Mouse (Mus musculus) limb, embryonic 14.5 days (tissue): ENCODE measurements around the gene Bcl11b. TPM values are rescaled to one million over a fixed set of nuclear protein-coding genes. Genes with fewer than 3 reads are reported as not detected.
A peak's percentile ranks its signal among the peaks of the same experiment; 100 is the strongest.

Experiments used
- ATAC-seq: fragments of 200-750 bp; cut with Nextera tagmentation; 2 replicates; pipeline ENCODE4 v1.8.0; 2017; ENCODE audit warnings: low read depth, moderate number of reproducible peaks, moderate TSS enrichment; ENCODE audit not compliant: low FRiP score
- DNase-seq: peaks from one replicate; pipeline ENCODE4 v3.0.0-alpha.2; 2015; ENCODE audit warnings: low spot score
- H3K27ac ChIP-seq: fragments of 300-500 bp; sonication (generic); replicated peaks from 2 replicates; pipeline ENCODE4 v1.5.1; 2014; ENCODE audit warnings: low read depth, mild to moderate bottlenecking, low read length, moderate library complexity, mixed read lengths
- H3K27me3 ChIP-seq: fragments of 300-500 bp; sonication (generic); 2 replicates; pipeline ENCODE4 v1.6.1; 2014; ENCODE audit warnings: low read length, mixed read lengths; ENCODE audit not compliant: control insufficient read depth, insufficient read depth
- H3K36me3 ChIP-seq: fragments of 300-500 bp; sonication (generic); 2 replicates; pipeline ENCODE4 v1.6.1; 2014; ENCODE audit warnings: mild to moderate bottlenecking, low read length, moderate library complexity, mixed read lengths; ENCODE audit not compliant: control insufficient read depth, insufficient read depth
- H3K4me1 ChIP-seq: fragments of 300-500 bp; sonication (generic); 2 replicates; pipeline ENCODE4 v1.6.1; 2014; ENCODE audit warnings: antibody characterized with exemption, low read length, mixed read lengths; ENCODE audit not compliant: control insufficient read depth, insufficient read depth
- H3K4me2 ChIP-seq: fragments of 300-500 bp; sonication (generic); replicated peaks from 2 replicates; pipeline ENCODE4 v1.6.1; 2014; ENCODE audit warnings: low read depth, mild to moderate bottlenecking, low read length, moderate library complexity; ENCODE audit not compliant: severe bottlenecking
- H3K4me3 ChIP-seq: fragments of 300-500 bp; sonication (generic); replicated peaks from 2 replicates; pipeline ENCODE4 v1.5.1; 2014; ENCODE audit warnings: low read length
- H3K9ac ChIP-seq: fragments of 300-500 bp; sonication (generic); 2 replicates; pipeline ENCODE4 v1.6.1; 2014; ENCODE audit warnings: mild to moderate bottlenecking, low read depth, low read length, moderate library complexity; ENCODE audit not compliant: severe bottlenecking
- H3K9me3 ChIP-seq: fragments of 300-500 bp; sonication (generic); 2 replicates; pipeline ENCODE4 v1.6.1; 2016; ENCODE audit warnings: low read length; ENCODE audit not compliant: control insufficient read depth
- POLR2A ChIP-seq: fragments of 200-500 bp; IDR thresholded peaks from 2 replicates; pipeline ENCODE4 v1.8.0; 2012; ENCODE audit warnings: inconsistent platforms, mild to moderate bottlenecking, moderate library complexity, borderline replicate concordance; ENCODE audit not compliant: insufficient read depth, insufficient read length; ENCODE audit errors: extremely low read depth
- WGBS: fragments of 180-500 bp; shearing (Covaris S2); extraction: QIAGEN DNeasy Blood & Tissue Kit; methylation state at CpG from one replicate; pipeline ENCODE4 v1.1.7; 2014; 5-methylcytosine and 5-hydroxymethylcytosine counted together
- polyA plus RNA-seq, 2 experiments: library from polyadenylated mRNA; depleted of rRNA in 1 of 2; stranded (reverse) in 1 of 2; unstranded in 1 of 2; fragments of >200 nt; fragmentation: Nextera tagmentation in 1 of 2; extraction: Ambion mirVana in 1 of 2; gene quantifications; 2 replicates each; pipeline versions ENCODE4 v1.2.1 to v1.2.3; 2012 to 2014

The Bcl11b gene
- polyA plus RNA-seq, 2 experiments: 16.0 to 26.7 TPM

DNA sequence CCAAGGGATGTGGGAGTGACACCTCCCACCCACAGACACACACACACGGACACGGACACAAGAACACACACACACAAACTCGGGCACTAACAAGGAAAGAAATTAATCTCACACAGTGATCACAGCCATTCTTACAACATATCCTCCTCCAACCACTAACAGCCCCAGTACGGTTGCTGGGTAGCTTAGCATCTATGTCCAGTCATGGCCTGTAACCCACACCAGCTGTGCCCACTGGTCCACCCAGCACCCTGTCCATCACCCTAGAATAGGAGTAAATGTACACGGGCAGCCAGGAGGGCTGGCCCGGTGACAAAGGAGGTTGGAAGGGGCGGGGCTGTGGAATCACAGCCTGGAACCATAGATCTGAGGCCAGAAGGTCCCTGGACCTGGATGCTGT, 74.5 kb downstream of the Bcl11b start:
- H3K4me2 ChIP-seq: no peak overlapping the region
- no peak for TF ChIP-seq POLR2A
- DNase-seq (no peak), ATAC-seq (no peak)
- no peak overlapping the region for H3K4me3 ChIP-seq
- no peaks in the 10 kb centered on the region for H3K27me3 ChIP-seq
- 60% methylated on average over 7 of the region's 7 CpGs for WGBS
- no peaks in the 10 kb centered on the region for H3K36me3 ChIP-seq
- no peak overlapping the region for H3K27ac ChIP-seq
- H3K9ac ChIP-seq: no peak overlapping the region
- H3K9me3 ChIP-seq: no peaks in the 10 kb centered on the region
- peaks cover 55% of the 10 kb centered on the region for H3K4me1 ChIP-seq

DNA sequence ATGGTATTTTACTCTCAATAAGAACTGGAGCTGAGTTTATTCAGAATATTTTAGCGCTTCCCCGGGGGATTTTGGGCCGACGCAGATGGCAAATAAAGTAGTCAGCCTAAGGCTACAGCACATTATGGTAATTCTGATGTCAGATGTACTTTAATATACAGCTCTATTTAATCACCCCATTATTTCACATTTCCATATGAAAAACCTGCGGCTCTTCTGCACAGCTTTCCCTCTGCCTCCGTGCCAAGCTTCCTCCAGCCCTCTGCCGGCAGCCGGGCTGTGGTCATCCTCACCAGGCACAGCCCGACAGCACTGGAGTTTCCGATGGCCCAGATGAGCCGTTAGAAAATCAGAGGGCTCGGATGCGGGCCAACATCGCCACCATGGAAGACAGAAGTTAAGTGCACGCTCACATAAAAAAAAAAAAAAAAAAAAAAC, 74.9 kb downstream of the Bcl11b start:
- DNase-seq (peak; percentile 36), ATAC-seq (peak; percentile 5; the same call in 1 of the 2 replicates)
- H3K27ac ChIP-seq: no peak overlapping the region
- no peak for TF ChIP-seq POLR2A
- peak overlapping the region; percentile 40 for H3K4me2 ChIP-seq
- WGBS: 31% methylated on average over 15 of the region's 15 CpGs
- no peaks in the 10 kb centered on the region for H3K36me3 ChIP-seq
- no peaks in the 10 kb centered on the region for H3K9me3 ChIP-seq
- H3K9ac ChIP-seq: no peak overlapping the region
- peaks cover 55% of the 10 kb centered on the region for H3K4me1 ChIP-seq
- no peak overlapping the region for H3K4me3 ChIP-seq
- H3K27me3 ChIP-seq: no peaks in the 10 kb centered on the region

DNA sequence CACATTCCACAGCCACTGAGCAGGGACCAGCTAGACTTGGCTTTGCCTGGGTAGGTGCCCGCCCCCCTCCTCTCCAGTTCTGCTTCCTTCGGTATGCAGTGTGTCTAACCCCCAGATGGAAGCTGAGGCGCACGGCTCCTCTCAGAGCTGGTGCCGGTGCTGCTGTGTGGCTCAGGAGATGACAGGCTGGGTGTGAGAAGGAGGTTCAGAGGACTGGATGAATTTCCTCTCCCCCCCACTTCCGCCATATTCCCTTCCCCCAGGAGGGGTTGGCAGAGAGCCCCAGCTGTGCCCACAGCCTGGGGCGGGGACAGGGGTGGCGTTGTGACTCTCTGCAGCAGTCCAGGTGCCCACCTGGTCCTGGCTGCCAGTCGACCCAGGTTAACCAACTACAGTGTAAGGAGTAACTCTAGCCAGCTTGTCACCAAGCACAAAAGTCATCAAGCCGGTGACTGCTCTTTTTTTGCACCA, 75.4 kb downstream of the Bcl11b start:
- no peaks in the 10 kb centered on the region for H3K27me3 ChIP-seq
- H3K9ac ChIP-seq: no peak overlapping the region
- H3K36me3 ChIP-seq: no peaks in the 10 kb centered on the region
- no peak overlapping the region for H3K27ac ChIP-seq
- H3K4me2 ChIP-seq: peak overlapping the region; percentile 40
- DNase-seq (peak; percentile 42), ATAC-seq (peak; percentile 43; the same call in 1 of the 2 replicates)
- TF ChIP-seq POLR2A: no peak
- 17% methylated on average over 9 of the region's 10 CpGs for WGBS
- H3K4me3 ChIP-seq: peak overlapping the region; percentile 14
- H3K4me1 ChIP-seq: peaks cover 53% of the 10 kb centered on the region
- H3K9me3 ChIP-seq: no peaks in the 10 kb centered on the region

DNA sequence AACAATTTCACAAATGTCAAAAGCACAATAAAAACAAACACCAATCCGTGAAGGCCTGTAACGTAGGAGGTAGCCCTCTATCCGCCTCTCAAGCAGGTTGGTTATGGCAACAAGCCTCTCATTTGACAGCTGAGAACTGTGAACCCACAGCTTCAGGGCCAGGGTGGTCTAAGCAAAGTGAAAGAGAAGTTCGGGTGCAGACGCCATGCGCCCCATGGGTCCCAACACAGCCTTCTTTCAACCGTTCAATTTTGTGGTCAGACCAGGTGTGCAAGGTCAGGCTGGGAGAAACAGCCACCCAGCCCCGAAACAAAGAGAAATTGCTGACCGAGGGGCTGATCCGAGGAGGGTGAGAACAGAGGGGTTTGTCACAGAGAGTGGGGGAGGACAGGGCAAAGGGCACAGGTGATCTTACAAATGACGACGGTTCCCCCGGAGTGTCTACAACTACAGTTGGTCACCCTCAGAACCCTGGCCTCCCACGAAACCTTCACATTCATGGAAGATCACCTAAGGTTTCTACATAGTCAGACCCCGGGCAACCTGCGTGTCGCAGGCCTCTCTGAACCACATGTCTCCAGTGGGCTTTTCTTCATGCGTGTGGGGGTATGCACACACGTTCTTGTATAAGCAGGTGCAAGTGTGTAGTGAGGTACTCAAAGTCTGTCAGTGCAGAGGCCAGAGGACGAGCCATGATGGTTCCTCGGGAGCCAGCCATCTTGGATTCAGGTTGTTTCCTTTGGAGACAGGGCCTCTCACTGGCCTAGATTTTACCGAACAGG, 77.1 kb downstream of the Bcl11b start:
- TF ChIP-seq POLR2A: no peak
- no peak overlapping the region for H3K4me2 ChIP-seq
- ATAC-seq (no peak), DNase-seq (no peak)
- H3K27me3 ChIP-seq: no peaks in the 10 kb centered on the region
- WGBS: 84% methylated on average over 22 of the region's 22 CpGs
- no peak overlapping the region for H3K27ac ChIP-seq
- H3K36me3 ChIP-seq: no peaks in the 10 kb centered on the region
- no peak overlapping the region for H3K4me3 ChIP-seq
- peaks cover 39% of the 10 kb centered on the region for H3K4me1 ChIP-seq
- H3K9ac ChIP-seq: no peak overlapping the region
- no peaks in the 10 kb centered on the region for H3K9me3 ChIP-seq

DNA sequence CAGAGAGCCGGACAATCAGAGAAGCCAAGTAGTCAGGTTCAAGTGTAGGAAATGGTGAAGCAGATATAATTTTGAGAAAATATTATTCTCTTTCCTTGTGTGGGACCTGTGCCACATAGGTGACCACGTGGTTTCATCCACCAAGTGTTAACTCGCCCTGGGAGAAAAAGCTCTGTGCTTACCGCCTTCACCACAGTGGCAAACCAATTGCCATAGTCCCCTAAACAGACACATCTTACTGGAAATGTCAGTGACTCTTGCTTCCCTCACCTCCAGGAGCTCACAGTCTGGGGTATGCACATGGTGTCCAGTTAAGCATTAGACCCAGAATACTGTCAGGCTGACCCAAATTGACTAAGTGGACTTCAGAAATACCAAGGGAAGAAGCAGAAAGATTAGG, 78.7 kb downstream of the Bcl11b start:
- no peaks in the 10 kb centered on the region for H3K27me3 ChIP-seq
- no peak overlapping the region for H3K4me2 ChIP-seq
- TF ChIP-seq POLR2A: no peak
- no peak overlapping the region for H3K9ac ChIP-seq
- H3K9me3 ChIP-seq: no peaks in the 10 kb centered on the region
- no peaks in the 10 kb centered on the region for H3K36me3 ChIP-seq
- ATAC-seq (no peak), DNase-seq (no peak)
- H3K4me3 ChIP-seq: no peak overlapping the region
- H3K4me1 ChIP-seq: peaks cover 29% of the 10 kb centered on the region
- H3K27ac ChIP-seq: no peak overlapping the region
- WGBS: 84% methylated on average over 4 of the region's 4 CpGs

DNA sequence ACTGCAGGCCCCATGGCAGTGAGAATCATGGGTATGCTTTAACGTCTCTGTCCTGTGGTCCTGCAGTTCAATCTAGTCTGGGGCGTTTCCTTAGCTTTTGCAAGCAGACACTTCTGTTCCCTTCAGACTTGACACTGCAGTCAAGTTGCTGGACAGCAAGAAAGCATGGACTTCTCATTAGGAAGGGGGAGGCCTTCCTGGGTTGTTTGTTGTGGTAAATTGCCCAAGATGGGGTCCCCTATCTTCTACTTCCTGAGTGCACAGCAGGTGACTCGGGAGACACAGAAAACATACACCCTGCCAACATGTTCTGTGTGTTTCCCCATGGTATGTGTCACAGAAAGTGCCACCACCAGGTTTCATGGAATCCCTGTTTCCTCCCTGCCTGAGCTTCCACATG, 79.4 kb downstream of the Bcl11b start:
- H3K4me2 ChIP-seq: no peak overlapping the region
- no peak for ATAC-seq
- no peak overlapping the region for H3K27ac ChIP-seq
- no peaks in the 10 kb centered on the region for H3K36me3 ChIP-seq
- no peaks in the 10 kb centered on the region for H3K9me3 ChIP-seq
- 56% methylated on average over 3 of the region's 3 CpGs for WGBS
- DNase-seq: no peak
- H3K9ac ChIP-seq: no peak overlapping the region
- no peak for TF ChIP-seq POLR2A
- H3K27me3 ChIP-seq: no peaks in the 10 kb centered on the region
- peaks cover 22% of the 10 kb centered on the region for H3K4me1 ChIP-seq
- no peak overlapping the region for H3K4me3 ChIP-seq
